Mouse (Mus musculus): ENCODE data around the gene Ret.

Ret gene

DNA sequence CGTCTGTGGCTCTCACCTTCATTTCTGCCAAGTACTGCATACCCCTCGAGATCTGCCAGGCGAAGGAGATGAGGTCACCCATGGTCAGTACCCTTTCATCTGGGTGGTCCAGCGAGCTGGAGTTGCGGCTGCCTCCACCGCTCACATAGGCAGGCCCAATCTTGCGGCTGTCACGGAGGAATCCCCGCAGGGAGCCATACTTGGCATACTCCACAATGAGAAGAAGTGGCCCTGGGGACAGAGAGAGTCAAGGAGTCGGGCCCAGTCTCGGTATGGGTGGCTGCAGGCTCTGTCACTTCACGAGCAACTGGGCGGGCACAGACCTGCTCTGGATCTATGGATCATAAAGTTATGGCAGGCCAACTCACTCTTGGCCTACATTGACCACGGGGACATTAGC, 29.4 kb downstream of the Ret start:
- TF ChIP-seq POU5F1 (IDR thresholded peaks at IDR 0.05; ENCODE audit: borderline replicate concordance, low read length) (no peak), CTCF (conservative IDR thresholded peaks at IDR 0.05; ENCODE audit: low read length) (no peak), NANOG (IDR thresholded peaks at IDR 0.05; ENCODE audit: borderline replicate concordance, low read length) (no peak)
- Histone ChIP-seq H3K4me1 (replicated peaks; ENCODE audit: low read depth, low read length) (peaks cover 20% of the 10 kb centered on the region), H3K9me3 (ENCODE audit: low read length) (no peaks in the 10 kb centered on the region), H3K4me3 (replicated peaks; ENCODE audit: low read length) (peak overlapping the region; percentile 32; the same call in 1 of the 2 replicates), H3K36me3 (ENCODE audit: insufficient read depth, low read length) (no peaks in the 10 kb centered on the region), H3K27me3 (ENCODE audit: insufficient read depth, low read length) (peaks cover 2% of the 10 kb centered on the region; the same call in 1 of the 2 replicates)

DNA sequence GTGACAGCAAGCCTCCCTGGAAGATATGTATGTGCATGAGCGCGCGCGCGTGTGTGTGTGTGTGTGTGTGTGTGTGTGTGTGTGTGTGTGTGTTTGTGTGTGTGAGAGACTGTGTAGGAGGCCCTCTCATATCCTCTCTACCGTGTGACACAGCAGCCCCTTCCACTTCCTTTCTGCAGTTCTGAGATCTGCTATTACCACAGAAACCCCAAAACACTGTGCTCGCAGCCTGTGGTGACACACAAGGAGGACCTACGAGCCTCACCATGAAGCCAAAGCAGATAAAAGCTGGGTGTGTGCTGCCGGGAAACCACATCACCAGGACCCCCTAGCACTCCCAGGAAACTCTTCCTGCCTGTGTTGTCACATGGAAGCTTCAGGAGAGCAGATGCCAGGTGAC, 30.5 kb downstream of the Ret start:
- H3K36me3 ChIP-seq (ENCODE audit: insufficient read depth, low read length) = no peaks in the 10 kb centered on the region
- H3K9me3 ChIP-seq (ENCODE audit: low read length) = no peaks in the 10 kb centered on the region
- TF ChIP-seq POU5F1 (IDR thresholded peaks at IDR 0.05; ENCODE audit: borderline replicate concordance, low read length) (no peak), NANOG (IDR thresholded peaks at IDR 0.05; ENCODE audit: borderline replicate concordance, low read length) (no peak), CTCF (conservative IDR thresholded peaks at IDR 0.05; ENCODE audit: low read length) (no peak)
- H3K4me1 ChIP-seq (replicated peaks; ENCODE audit: low read depth, low read length) = peaks cover 17% of the 10 kb centered on the region
- peaks cover 3% of the 10 kb centered on the region; the same call in 1 of the 2 replicates for H3K27me3 ChIP-seq (ENCODE audit: insufficient read depth, low read length)
- no peak overlapping the region for H3K4me3 ChIP-seq (replicated peaks; ENCODE audit: low read length)

DNA sequence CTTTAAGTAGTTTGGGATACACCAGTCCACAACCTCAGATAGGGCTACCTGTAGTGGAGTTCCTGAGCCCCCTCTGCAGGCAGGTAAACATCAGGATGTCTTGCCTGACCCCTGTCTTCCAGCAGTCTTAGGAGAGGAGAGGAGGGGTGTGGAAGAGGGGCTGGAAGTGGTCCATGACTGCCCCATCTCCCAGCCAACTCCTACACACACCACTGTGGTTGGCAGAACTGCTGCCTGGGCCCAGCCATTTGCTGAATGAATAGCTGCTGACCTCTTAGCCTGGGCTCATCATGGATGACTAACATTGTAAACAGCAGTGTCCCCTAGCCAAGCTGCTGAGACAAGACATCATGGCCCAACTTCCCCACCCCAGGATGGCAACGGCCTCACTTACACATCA, 32.0 kb downstream of the Ret start:
- TF ChIP-seq CTCF (conservative IDR thresholded peaks at IDR 0.05; ENCODE audit: low read length) (no peak), POU5F1 (IDR thresholded peaks at IDR 0.05; ENCODE audit: borderline replicate concordance, low read length) (no peak), NANOG (IDR thresholded peaks at IDR 0.05; ENCODE audit: borderline replicate concordance, low read length) (no peak)
- peaks cover 14% of the 10 kb centered on the region for H3K4me1 ChIP-seq (replicated peaks; ENCODE audit: low read depth, low read length)
- no peaks in the 10 kb centered on the region for H3K9me3 ChIP-seq (ENCODE audit: low read length)
- no peaks in the 10 kb centered on the region for H3K36me3 ChIP-seq (ENCODE audit: insufficient read depth, low read length)
- H3K4me3 ChIP-seq (replicated peaks; ENCODE audit: low read length) = no peak overlapping the region
- peaks cover 3% of the 10 kb centered on the region; the same call in 1 of the 2 replicates for H3K27me3 ChIP-seq (ENCODE audit: insufficient read depth, low read length)

GRCm38 (mm10) chr6:118164691-118165090, 32.8 kb downstream of the Ret start:
- peaks cover 12% of the 10 kb centered on the region for H3K4me1 ChIP-seq (replicated peaks; ENCODE audit: low read depth, low read length)
- no peak overlapping the region for H3K4me3 ChIP-seq (replicated peaks; ENCODE audit: low read length)
- no peaks in the 10 kb centered on the region for H3K36me3 ChIP-seq (ENCODE audit: insufficient read depth, low read length)
- no peaks in the 10 kb centered on the region for H3K9me3 ChIP-seq (ENCODE audit: low read length)
- peaks cover 3% of the 10 kb centered on the region; the same call in 1 of the 2 replicates for H3K27me3 ChIP-seq (ENCODE audit: insufficient read depth, low read length)
- TF ChIP-seq NANOG (IDR thresholded peaks at IDR 0.05; ENCODE audit: borderline replicate concordance, low read length) (no peak), CTCF (conservative IDR thresholded peaks at IDR 0.05; ENCODE audit: low read length) (no peak), POU5F1 (IDR thresholded peaks at IDR 0.05; ENCODE audit: borderline replicate concordance, low read length) (no peak)

GRCm38 (mm10) chr6:118163086-118163485, 34.4 kb downstream of the Ret start:
- TF ChIP-seq POU5F1 (IDR thresholded peaks at IDR 0.05; ENCODE audit: borderline replicate concordance, low read length) (no peak), NANOG (IDR thresholded peaks at IDR 0.05; ENCODE audit: borderline replicate concordance, low read length) (no peak)
- H3K36me3 ChIP-seq (ENCODE audit: insufficient read depth, low read length) = no peaks in the 10 kb centered on the region
- H3K9me3 ChIP-seq (ENCODE audit: low read length) = no peaks in the 10 kb centered on the region
- peaks cover 6% of the 10 kb centered on the region; the same call in 1 of the 2 replicates for H3K27me3 ChIP-seq (ENCODE audit: insufficient read depth, low read length)
- no peak overlapping the region for H3K4me3 ChIP-seq (replicated peaks; ENCODE audit: low read length)
- H3K4me1 ChIP-seq (replicated peaks; ENCODE audit: low read depth, low read length) = peaks cover 9% of the 10 kb centered on the region

- TF ChIP-seq CTCF (conservative IDR thresholded peaks at IDR 0.05; ENCODE audit: low read length) (no peak), NANOG (IDR thresholded peaks at IDR 0.05; ENCODE audit: borderline replicate concordance, low read length) (no peak)
- Histone ChIP-seq H3K9me3 (ENCODE audit: low read length) (no peaks in the 10 kb centered on the region), H3K4me3 (replicated peaks; ENCODE audit: low read length) (no peak overlapping the region), H3K27me3 (ENCODE audit: insufficient read depth, low read length) (peaks cover 9% of the 10 kb centered on the region; the same call in 1 of the 2 replicates), H3K4me1 (replicated peaks; ENCODE audit: low read depth, low read length) (peaks cover 5% of the 10 kb centered on the region), H3K36me3 (ENCODE audit: insufficient read depth, low read length) (no peaks in the 10 kb centered on the region)
Measured at GRCm38 (mm10) chr6:118162457-118163082, 34.9 kb downstream of the Ret start.

DNA sequence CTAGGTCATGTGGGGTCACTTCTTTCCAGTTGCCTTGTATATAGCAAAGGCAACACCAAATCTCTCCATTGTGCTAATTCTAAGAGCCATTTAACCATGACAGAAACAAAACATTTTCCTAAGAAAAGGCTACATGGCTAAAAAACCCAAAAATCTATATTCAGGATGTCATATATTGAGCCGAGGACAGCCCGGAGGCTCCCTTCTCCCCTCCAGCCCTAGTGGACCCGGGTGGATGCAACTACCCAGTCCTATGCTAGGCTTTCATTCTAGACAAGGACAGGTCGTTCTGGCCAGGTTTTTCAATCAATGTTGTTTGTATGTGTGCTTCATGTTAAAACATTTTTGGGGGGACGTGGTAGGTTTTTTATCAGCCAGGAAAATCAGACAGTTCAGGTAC, 44.4 kb downstream of the Ret start:
- Histone ChIP-seq H3K9me3 (ENCODE audit: low read length) (no peaks in the 10 kb centered on the region), H3K27me3 (ENCODE audit: insufficient read depth, low read length) (peaks cover 7% of the 10 kb centered on the region; the same call in 1 of the 2 replicates), H3K4me3 (replicated peaks; ENCODE audit: low read length) (no peak overlapping the region), H3K4me1 (replicated peaks; ENCODE audit: low read depth, low read length) (no peaks in the 10 kb centered on the region), H3K36me3 (ENCODE audit: insufficient read depth, low read length) (no peaks in the 10 kb centered on the region)
- no peak for TF ChIP-seq NANOG (IDR thresholded peaks at IDR 0.05; ENCODE audit: borderline replicate concordance, low read length)

GRCm38 (mm10) chr6:118150988-118151387, 46.5 kb downstream of the Ret start:
- Histone ChIP-seq H3K36me3 (ENCODE audit: insufficient read depth, low read length) (no peaks in the 10 kb centered on the region), H3K9me3 (ENCODE audit: low read length) (no peaks in the 10 kb centered on the region), H3K4me1 (replicated peaks; ENCODE audit: low read depth, low read length) (no peaks in the 10 kb centered on the region), H3K4me3 (replicated peaks; ENCODE audit: low read length) (no peak overlapping the region), H3K27me3 (ENCODE audit: insufficient read depth, low read length) (peaks cover 3% of the 10 kb centered on the region; the same call in 1 of the 2 replicates)
- TF ChIP-seq POU5F1 (IDR thresholded peaks at IDR 0.05; ENCODE audit: borderline replicate concordance, low read length) = no peak
- no peak for TF ChIP-seq CTCF (conservative IDR thresholded peaks at IDR 0.05; ENCODE audit: low read length)
- TF ChIP-seq NANOG (IDR thresholded peaks at IDR 0.05; ENCODE audit: borderline replicate concordance, low read length) = no peak

DNA sequence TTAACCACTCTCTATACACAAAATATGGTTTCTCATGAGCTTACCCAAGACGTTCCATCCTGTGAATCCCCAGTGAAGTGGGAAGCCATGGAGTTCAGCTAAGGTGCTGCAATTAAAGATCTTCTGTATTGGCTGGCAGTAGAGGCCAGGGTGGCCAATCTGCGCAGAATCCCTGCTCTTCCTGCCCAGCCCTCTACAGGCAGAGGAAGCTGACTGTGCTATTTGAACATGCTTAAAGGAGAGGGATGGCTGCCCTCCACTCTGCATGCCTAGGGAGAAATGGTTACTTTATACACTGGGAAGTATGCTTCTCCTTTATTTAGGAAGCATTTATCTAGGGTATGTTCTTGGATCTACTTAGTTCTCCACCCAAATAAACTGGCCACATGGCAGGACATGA, 47.0 kb downstream of the Ret start:
- no peaks in the 10 kb centered on the region for H3K4me1 ChIP-seq (replicated peaks; ENCODE audit: low read depth, low read length)
- no peaks in the 10 kb centered on the region for H3K9me3 ChIP-seq (ENCODE audit: low read length)
- H3K36me3 ChIP-seq (ENCODE audit: insufficient read depth, low read length) = no peaks in the 10 kb centered on the region
- TF ChIP-seq POU5F1 (IDR thresholded peaks at IDR 0.05; ENCODE audit: borderline replicate concordance, low read length) (no peak), CTCF (conservative IDR thresholded peaks at IDR 0.05; ENCODE audit: low read length) (no peak), NANOG (IDR thresholded peaks at IDR 0.05; ENCODE audit: borderline replicate concordance, low read length) (no peak)
- H3K4me3 ChIP-seq (replicated peaks; ENCODE audit: low read length) = no peak overlapping the region
- peaks cover 1% of the 10 kb centered on the region; the same call in 1 of the 2 replicates for H3K27me3 ChIP-seq (ENCODE audit: insufficient read depth, low read length)

Data from E14TG2a.4 (cell line).